Mouse (Mus musculus): Measurements from ENCODE around the gene Ubac2.

DNA sequence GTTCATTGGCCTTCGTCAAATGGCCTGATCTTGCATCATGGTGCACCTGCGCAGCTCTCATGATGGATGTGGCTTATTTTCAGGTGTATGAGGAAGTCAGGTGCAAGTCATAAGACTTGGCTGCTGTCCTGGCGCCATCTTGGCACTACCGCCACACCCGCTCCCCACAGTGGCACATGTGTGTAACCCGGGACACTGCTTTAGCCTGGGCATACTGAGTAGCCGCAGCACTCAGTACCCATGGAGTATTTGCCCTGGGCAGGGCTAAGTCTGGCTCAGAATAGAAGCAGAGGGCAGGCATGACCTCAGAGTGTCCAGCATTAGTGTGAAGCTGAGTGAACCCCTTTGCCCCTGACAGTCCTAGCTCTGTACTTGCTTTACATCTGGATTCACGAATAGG is 49.0 kb downstream of the Ubac2 start:
- no peak for TF ChIP-seq CTCF (IDR thresholded peaks at IDR 0.05; ENCODE audit: low read depth)
- TF ChIP-seq EP300 (IDR thresholded peaks at IDR 0.05; ENCODE audit: low read depth) = no peak
